Mouse (Mus musculus) thymus, postnatal 36 days (tissue): ENCODE results near the gene Sh3pxd2a.
A peak's percentile ranks its signal among the peaks of the same experiment; 100 is the strongest.

ENCODE experiments used
- DNase-seq, 2 experiments: peaks; one replicate each; pipeline ENCODE4 v3.0.0; 2022; ENCODE audit warnings: mixed read lengths in 2 of 2

The Sh3pxd2a gene

DNA sequence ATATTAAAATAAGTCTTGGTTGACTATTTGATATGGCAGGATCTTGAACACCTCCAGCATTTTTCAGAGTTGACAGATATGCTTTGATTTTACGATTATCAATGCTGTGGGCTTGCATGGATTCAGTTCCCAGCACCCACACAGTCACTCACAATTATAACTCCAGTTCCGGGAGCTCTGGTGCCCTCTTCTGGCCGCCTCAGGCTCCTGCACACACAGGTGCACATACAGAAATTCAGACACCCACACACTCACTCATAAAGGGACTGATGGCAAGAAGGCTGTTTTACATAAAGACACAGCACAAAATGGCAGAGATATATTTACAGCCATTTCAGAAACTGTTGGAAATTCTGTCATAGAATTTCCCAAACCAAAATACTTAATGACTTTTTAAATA lies 25.0 kb upstream of the Sh3pxd2a start:
- no peak for DNase-seq

- peak; percentile 41 to 45 for DNase-seq
These were observed 24.0 kb upstream of the Sh3pxd2a start for GRCm38 (mm10) chr19:47488250-47488649.

DNA sequence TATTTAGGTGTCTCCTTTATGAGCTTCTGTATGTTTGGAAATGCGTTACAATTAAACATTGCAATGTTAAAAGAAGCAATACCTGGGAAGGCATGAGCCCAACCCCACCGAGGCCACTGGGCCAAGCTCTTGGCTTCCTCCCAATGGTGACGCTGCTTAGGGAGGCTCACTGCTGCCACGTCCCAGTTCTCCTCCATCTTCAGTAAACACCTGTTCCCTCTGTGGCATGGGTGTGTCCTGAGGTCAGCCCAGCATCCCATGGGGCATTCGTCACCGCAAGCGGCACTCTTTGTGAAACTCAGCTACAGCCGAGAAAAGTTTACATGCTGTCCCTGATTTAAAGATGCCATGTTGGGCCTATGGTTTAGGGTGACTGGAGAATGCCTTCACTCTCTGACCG lies 23.4 kb upstream of the Sh3pxd2a start:
- no peak for DNase-seq

DNA sequence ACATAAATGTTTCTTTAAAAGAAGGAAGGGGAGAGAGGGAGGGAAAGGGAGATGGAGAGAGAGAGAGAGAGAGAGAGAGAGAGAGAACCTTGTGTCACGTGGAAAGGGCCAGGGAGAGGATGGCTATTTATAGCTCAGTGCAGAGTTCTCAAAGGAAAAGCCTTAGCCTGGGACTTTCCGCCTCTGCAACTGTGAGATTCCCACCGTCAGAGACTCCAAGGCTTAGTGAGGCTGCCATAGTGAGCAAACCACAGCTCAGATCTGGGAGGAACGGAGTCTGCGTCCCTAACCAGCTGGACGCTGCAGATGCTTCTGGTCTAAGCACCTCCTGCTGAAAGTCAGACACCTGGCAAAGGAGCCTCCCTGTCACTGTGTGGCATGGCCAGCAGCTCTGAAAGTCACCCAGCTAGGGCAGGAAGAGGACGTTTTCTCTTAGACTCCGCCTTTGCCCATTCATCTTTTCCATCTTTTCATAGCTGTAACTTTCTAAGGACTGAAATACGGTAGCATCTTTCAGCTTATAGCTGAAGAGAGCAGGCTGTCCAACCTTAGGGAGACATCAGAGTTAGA lies 21.9 kb upstream of the Sh3pxd2a start:
- DNase-seq, result no peak

GRCm38 (mm10) chr19:47484110-47484509 lies 19.9 kb upstream of the Sh3pxd2a start:
- no peak for DNase-seq

GRCm38 (mm10) chr19:47483346-47483745 lies 19.1 kb upstream of the Sh3pxd2a start:
- no peak for DNase-seq

DNA sequence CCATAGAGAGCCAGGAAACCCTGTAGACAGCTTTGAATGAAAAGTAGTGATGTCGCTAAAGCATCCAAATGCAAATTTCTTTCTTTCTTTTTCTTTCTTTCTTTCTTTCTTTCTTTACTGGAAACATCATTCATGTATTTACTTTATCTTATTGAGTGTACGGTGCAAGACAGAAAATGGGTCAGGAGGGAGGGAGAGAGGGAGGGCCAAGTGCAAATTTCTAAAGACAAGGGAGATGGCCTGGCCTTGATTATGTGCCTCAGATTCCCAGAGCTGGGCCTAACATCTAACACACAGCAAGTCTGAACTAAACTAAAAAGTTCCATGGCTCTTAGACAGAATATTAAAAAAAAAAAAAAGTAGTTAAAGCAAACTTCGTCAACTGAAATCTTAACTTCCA lies 9.3 kb upstream of the Sh3pxd2a start:
- DNase-seq, result no peak

DNA sequence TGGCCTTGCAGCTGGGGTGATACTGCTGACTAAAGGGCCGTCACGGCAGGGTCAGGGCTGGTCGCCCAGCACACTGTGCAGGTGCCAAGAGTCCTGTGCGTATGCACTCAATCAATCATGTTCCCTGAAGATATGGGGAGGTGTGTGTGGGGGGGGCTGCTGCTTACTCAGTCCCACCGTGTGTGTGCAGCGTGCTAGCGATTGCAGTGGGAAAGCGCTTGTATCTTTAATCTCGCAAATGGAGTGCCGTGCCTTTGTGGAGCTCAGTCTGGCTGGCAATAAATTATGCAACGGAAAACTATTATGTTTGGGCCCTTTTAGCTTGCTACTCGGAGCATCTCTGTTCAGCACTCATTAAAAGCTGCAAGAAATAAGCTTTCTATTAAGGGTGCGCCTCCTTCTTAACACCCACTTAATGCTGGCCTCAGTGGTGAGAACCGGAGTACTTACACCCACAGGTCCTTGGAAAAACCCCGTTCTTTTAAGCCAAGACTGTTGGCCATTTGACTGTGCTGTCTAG lies 8.7 kb upstream of the Sh3pxd2a start:
- no peak for DNase-seq

- no peak for DNase-seq
These were observed 7.6 kb upstream of the Sh3pxd2a start for GRCm38 (mm10) chr19:47471808-47472207.

DNA sequence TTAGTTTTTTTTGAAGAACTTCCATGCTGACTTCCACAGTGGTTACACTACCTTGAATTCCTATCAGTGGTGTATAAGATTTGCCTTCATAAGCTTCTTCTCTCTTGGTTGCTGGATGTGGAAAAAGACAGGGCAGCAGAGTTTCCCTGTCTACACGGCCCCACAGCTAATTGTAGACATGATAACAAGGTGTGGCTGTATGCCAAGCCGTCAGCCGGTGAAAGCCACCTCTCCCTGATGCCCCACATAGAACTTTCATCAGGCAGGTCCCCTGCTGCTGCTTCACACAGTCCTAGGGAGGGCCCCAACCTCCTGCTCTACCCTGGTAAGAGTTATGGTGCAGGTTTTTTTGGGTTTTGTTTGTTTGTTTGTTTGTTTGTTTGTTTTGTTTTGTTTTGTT lies 4.5 kb upstream of the Sh3pxd2a start:
- no peak for DNase-seq

- DNase-seq, result no peak
These were observed 2.6 kb upstream of the Sh3pxd2a start for GRCm38 (mm10) chr19:47466775-47467174.

DNA sequence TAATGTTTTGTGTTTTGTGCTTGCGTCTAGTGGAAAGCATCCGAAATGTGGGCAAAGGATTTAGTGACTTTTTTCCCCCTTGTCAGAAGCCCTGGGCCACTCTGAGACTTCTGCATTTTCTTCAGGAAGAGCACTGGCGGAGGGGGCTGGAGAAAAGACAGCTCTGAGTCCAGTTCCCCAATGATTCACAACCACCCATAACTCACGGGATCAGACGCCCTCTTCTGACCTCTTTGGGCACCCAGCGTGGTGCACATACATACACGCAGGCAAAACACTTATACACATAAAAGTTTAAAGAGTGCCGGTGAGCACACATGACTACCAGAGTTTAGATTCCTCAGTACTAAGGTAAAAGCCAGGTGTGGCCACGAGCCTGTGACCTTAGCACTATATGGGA lies 1.3 kb upstream of the Sh3pxd2a start:
- DNase-seq, result no peak

- peak; percentile 90 to 91 for DNase-seq
These were observed 431 bp downstream of the Sh3pxd2a start for GRCm38 (mm10) chr19:47463636-47464303.

- DNase-seq, result peak in 1 of 2 experiments; percentile 30
These were observed 995 bp downstream of the Sh3pxd2a start for GRCm38 (mm10) chr19:47463206-47463605.

- no peak for DNase-seq
These were observed 1.5 kb downstream of the Sh3pxd2a start for GRCm38 (mm10) chr19:47462725-47463124.

- DNase-seq, result no peak
These were observed 2.4 kb downstream of the Sh3pxd2a start for GRCm38 (mm10) chr19:47461838-47462237.

- DNase-seq, result no peak
These were observed 2.8 kb downstream of the Sh3pxd2a start for GRCm38 (mm10) chr19:47461386-47461785.

DNA sequence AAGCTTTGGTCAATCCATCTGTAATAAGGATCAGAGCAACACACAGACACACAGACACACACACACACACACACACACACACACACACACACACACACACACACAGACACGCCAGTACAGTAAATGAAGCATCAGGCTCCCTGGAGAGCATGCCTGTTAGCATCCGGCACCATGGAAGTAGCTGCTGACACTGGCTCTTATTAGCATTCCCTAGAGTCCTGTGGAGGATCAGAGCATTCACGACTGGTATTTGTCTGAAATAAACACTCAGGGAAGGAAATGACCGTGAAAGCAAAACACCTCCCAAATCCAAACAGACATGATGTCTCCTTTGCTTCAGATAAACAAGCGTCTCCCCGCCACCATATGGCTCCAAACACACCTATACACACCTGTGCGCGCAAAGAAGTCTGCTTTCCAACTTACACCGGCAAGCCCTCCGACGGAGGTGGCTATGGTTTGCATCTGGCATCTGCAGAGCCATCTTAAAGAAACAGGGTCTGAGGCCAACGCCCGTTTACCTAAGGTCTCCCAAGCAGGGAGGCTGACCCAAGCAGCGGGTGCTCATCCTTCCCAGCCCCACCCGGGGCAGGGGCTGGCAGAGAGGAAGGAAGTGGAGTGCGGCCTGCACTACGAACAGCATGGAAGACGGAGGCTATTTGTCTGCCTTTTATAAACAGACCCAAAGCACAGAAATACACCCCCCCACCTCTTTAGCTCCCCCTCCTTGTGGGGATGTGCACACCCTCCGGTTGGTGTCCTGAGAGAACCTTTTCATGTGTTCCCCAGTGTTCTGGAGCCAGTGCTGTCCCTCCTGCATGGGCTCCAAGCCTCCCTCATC lies 3.9 kb downstream of the Sh3pxd2a start:
- no peak for DNase-seq

GRCm38 (mm10) chr19:47459214-47459613 lies 5.0 kb downstream of the Sh3pxd2a start:
- no peak for DNase-seq

- DNase-seq, result no peak
These were observed 5.6 kb downstream of the Sh3pxd2a start for GRCm38 (mm10) chr19:47458504-47459161.

GRCm38 (mm10) chr19:47457711-47458503 lies 6.3 kb downstream of the Sh3pxd2a start:
- no peak for DNase-seq

DNA sequence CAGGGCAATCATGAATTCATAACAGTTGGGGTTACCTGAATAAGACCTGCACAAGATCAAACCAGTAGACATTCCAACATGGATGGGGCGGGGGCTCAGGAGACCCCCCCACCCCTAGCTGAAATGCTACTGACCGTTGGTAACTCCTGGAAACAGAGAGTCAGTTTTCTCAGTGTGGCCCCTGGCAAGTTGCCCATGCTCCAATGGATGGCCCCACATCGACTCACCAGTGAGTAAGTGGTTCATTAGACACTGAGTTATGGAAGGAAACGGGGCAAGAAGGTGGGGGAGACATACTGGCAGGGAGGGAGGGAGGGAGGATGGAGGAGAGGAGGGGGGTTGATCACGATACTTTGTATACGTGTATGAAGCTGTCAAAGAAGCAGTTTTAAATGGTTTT lies 8.2 kb downstream of the Sh3pxd2a start:
- no peak for DNase-seq
